Mouse (Mus musculus) E14TG2a.4 (cell line): Measurements from ENCODE around the gene Prkcg.

Source experiments
- CTCF ChIP-seq: conservative IDR thresholded peaks from 2 replicates; pipeline ENCODE4 v1.5.1; 2014; ENCODE audit warnings: low read length
- POU5F1 ChIP-seq: IDR thresholded peaks from 2 replicates; pipeline ENCODE4 v1.6.1; 2014; ENCODE audit warnings: low read length, borderline replicate concordance

GRCm38 (mm10) chr7:3332224-3332615 lies 43.2 kb downstream of the Prkcg start:
- no peak for TF ChIP-seq CTCF
- no peak for TF ChIP-seq POU5F1
